Mouse (Mus musculus) gastrocnemius, postnatal 4 days (tissue): Measurements from ENCODE around the gene Grb2. TPM values are rescaled to one million over a fixed set of nuclear protein-coding genes. Genes with fewer than 3 reads are reported as not detected.
A peak's percentile ranks its signal among the peaks of the same experiment; 100 is the strongest.

Experiments used
- DNase-seq, 2 experiments: peaks; one replicate each; pipeline ENCODE4 v3.0.0; 2021 to 2022; ENCODE audit warnings: low spot score in 2 of 2, mixed read lengths in 2 of 2
- total RNA-seq, 2 experiments: library from RNA; stranded (reverse); gene quantifications; 2 replicates each; pipeline ENCODE4 v1.2.3; 2021

The Grb2 gene
- total RNA-seq, 2 experiments from 2014 or later = 106 to 116 TPM

GRCm38 (mm10) chr11:115629734-115630531 lies 78.5 kb downstream of the Grb2 start:
- no peak for DNase-seq

- no peak for DNase-seq
Measured at GRCm38 (mm10) chr11:115628465-115629101, 79.8 kb downstream of the Grb2 start.

GRCm38 (mm10) chr11:115627705-115628464 lies 80.5 kb downstream of the Grb2 start, which contains the start of gene Slc25a19:
Gene Slc25a19, minus strand, starts transcription at chr11:115628295.
- DNase-seq = peak; percentile 93 to 99

- no peak for DNase-seq
Measured at GRCm38 (mm10) chr11:115626824-115627616, 81.4 kb downstream of the Grb2 start.

- no peak for DNase-seq
Measured at GRCm38 (mm10) chr11:115625877-115626276, 82.5 kb downstream of the Grb2 start.

DNA sequence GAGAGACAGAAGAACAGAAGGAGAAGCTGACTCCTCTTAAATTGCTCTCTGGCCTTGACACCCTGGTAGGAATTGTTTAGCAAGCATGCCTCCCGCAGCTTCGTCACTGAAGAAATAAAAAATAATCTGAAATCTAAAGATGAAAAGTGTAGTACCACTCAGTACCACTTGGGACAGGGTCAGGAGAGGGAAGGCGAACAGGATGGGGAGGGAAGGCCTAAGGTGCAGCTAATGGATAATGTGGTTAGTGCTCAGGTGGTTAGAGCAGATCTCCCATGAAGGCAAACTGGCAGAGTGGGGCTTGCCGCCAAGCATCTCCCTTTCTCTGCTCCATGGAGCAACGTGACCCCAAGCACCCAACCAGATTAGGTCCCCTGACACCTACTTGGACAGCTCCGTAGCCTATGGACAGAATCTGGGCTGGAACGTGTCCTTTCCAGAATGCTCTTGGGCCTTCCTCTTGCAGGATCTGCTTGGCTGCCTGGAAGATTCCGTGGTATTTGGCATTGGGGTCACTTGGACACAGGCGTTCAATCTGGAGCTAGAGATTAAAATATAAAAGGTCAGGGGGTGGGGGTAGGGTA lies 84.8 kb downstream of the Grb2 start:
- no peak for DNase-seq

GRCm38 (mm10) chr11:115619949-115620348 lies 88.4 kb downstream of the Grb2 start:
- no peak for DNase-seq

DNA sequence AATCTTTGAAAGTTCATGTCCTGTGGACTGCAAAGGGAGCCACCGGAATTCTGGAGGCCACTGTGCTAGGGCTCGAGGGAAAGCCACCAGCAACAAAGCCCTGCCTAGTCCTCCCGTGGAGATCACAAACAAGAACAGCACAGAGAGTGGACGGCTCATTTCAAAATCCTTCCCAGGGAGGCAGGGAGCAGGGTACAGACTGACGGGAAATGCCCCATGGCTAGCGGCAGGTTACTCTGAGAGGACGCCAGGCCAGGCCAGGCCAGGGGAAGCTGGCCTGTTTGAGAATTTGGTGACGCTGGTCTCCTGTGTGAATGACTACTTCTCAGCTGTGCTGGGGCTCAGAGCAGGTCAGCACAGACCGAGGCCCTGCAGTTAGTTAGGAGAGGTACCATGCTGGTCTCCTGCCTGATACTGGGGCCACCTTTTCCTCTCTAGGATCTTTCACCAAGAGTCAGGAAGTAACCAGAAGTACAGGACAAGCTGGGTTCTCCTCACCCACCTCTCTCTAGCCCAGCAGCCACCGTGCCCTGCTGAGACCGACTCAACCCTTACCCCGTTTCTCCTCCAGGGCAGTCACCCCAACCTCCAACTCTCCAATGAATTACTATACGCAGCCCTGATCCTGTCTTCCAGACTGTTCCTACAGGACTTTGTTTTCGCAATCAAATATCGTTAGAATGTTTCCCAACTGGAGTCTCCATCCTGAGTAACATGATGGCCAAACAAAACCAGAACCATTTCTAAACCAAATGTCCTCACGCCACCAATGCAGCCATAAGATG lies 89.5 kb downstream of the Grb2 start:
- no peak for DNase-seq

DNA sequence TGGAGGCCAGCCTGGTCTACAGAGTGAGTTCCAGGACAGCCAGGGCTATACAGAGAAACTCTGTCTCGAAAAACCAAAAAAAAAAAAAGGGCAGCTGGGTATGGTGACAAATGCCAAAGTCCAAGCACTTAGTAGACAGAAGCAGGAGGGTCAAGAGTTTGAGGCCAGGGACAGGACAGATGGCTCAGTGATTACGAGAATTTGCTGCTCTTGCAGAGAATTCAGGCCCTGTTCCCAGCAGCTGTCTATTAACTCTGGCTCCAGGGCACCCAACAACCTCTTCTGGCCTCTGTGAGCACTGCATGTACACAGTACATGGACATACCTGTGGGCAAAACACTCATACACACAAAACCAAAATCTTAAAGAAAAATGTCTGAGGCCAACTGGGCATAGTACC lies 90.4 kb downstream of the Grb2 start:
- DNase-seq = no peak

- DNase-seq = no peak
Measured at GRCm38 (mm10) chr11:115616893-115617292, 91.5 kb downstream of the Grb2 start.

GRCm38 (mm10) chr11:115616371-115616770 lies 92.0 kb downstream of the Grb2 start:
- no peak for DNase-seq

DNA sequence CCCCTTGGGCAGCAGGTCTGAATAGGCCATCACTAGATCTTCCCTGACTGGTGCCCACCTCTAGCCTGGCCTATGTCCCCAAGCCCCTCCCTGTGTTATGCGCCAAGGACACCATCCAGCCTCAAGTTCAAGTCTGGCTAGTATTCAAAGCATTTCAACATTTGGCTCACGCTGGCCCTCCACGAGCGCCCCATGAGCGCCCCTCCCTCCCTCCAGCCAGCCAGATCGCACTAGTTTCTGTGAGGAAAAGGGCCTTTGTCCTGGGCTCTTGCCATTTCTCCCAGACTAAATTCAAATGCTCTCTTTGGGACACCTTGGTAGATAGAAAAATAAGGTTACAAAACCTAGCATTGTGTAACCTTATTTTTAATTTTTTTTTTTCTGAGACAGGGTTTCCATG lies 92.5 kb downstream of the Grb2 start:
- no peak for DNase-seq

DNA sequence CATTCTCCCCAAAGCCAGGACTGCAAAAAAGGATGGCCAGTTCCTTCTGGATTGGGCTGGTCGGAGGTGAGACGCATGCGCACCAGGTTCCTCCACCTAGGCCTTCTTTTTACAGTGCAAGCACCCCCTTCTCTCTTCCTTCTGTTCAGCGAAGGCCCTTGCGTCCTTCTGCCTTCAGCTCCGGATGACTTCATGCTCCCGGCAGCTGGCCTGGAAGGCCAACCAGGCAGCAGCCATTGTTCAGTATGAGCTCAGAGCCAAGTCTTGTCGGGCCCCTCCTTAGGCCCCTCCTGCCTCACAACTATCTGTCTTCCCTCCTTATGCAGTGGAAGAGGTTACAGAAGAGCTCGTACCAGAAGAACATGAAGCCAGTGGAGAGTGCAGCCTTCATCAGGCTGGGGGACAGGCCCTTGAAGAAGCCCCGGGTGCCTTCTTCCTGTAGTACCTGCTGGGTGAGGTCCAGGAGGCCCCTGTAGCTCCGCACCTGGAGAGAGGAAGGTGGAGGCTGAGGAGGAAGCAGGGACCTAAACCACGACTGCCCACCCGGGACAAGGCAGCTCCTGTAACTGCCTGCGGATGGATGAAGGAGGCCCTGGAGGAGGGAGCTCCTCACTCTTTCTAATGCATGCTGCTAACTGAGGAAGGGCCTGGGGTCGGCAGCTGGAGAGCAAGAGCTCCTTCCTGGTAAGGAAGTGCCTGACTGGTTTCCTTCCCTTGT lies 93.1 kb downstream of the Grb2 start:
- DNase-seq = peak in 1 of 2 experiments; percentile 36

DNA sequence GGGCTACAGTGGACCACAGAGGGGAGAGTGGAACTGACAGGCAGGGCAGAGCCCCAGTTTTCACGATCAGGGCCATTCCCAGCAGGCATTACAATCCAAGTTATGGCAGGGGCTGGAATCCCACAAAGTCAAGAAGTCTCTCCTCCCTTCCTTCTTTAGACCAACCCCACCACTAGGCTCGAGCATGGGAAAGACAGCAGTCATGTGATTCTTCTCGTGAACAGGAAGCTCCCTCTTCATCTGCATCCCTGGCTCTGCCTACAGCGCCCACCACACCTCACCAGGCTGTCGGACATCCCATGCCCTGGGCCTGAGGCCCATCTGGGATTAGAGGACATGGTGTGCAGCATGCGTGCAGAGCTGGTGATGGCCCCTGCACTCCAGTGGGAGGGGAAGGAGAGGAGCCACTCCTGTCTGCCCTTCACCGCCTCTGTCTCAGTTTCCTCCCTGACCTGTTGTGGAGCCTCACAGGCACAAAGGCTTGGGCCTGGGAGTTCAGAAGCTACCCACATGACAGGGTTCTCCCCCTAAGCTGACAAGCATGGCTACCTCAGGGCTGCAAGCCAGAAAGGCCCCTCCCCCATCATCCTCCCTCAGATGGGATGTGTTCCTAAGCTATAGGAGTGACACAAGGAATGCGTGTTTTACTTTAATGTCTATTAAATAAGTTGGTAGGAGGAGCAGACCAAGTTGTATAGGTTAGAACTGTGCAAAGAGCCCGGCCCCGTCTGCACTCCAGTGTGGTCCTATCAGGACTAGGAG lies 93.9 kb downstream of the Grb2 start:
- no peak for DNase-seq

GRCm38 (mm10) chr11:115613138-115613945 lies 95.1 kb downstream of the Grb2 start:
- DNase-seq = no peak

- DNase-seq = peak; percentile 80 to 88
Measured at GRCm38 (mm10) chr11:115612410-115613137, 95.8 kb downstream of the Grb2 start, which contains the start of gene Mif4gd. Gene Mif4gd, minus strand, starts transcription at chr11:115612969.

GRCm38 (mm10) chr11:115612059-115612409 lies 96.4 kb downstream of the Grb2 start:
- DNase-seq = peak in 1 of 2 experiments; percentile 85
